Mouse (Mus musculus) cerebral cortex, adult 2 months (tissue): ENCODE data around the gene 2410131K14Rik.

ENCODE experiments used
- WGBS: fragments of 180-500 bp; shearing (Covaris S2); methylation state at CpG from one replicate; pipeline ENCODE4 v1.1.7; 2018; 5-methylcytosine and 5-hydroxymethylcytosine counted together

2410131K14Rik gene

GRCm38 (mm10) chr5:118310389-118310788, 65.4 kb downstream of the 2410131K14Rik start:
- WGBS, result 88% methylated on average over 6 of the region's 6 CpGs

- 70% methylated on average over 10 of the region's 10 CpGs for WGBS
Observed at GRCm38 (mm10) chr5:118311251-118311650, 66.2 kb downstream of the 2410131K14Rik start.

- WGBS, result 79% methylated on average over 6 of the region's 6 CpGs
Observed at GRCm38 (mm10) chr5:118313766-118314165, 68.7 kb downstream of the 2410131K14Rik start.
